Mouse (Mus musculus): ENCODE results near the gene Ptchd3. TPM values are rescaled to one million over a fixed set of nuclear protein-coding genes. Genes with fewer than 3 reads are reported as not detected.

The Ptchd3 gene
- 0.03 TPM in 1 of 2 replicates, not detected in the other for polyA plus RNA-seq (2012; rRNA removed)

DNA sequence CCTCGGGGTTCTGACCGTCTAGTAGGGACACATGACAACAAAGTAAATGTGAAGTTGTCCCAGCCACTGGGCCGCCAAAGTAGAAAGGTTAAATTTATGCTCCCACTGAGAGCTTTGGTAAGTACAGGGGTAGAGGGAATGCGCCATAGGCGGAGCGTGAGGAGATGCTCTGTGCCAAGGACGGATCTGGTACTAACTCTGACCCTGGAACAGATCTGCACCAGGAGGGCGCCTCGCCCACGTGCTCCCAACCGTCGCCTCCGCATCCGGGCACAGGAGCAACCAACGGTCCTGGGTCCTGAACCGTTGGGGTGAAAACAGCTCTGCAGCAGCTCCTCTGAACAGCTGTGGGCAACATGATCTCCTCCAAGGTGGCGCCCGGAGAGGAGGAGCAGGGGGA is at the start of gene Ptchd3:
TSS of gene Ptchd3 (plus strand) at position 301 of the 400 bp plus-strand sequence.

Other genes with a start within 250 kb of the Ptchd3 start
- 9.2 and 10.4 TPM in 2 replicates for gene B3gntl1, start 157.1 kb upstream of the Ptchd3 start, polyA plus RNA-seq (2012; rRNA removed)
- 6.5 and 13.0 TPM in 2 replicates for gene Metrnl, start 128.7 kb upstream of the Ptchd3 start, polyA plus RNA-seq (2012; rRNA removed)

Measured in central nervous system, embryonic 14 days (tissue).